Mouse (Mus musculus): ENCODE measurements around the gene Gm20696. TPM values are rescaled to one million over a fixed set of nuclear protein-coding genes. Genes with fewer than 3 reads are reported as not detected.

Gene Gm20696
- total RNA-seq, 2 experiments from 2014 or later: 2.9 to 5.0 TPM

DNA sequence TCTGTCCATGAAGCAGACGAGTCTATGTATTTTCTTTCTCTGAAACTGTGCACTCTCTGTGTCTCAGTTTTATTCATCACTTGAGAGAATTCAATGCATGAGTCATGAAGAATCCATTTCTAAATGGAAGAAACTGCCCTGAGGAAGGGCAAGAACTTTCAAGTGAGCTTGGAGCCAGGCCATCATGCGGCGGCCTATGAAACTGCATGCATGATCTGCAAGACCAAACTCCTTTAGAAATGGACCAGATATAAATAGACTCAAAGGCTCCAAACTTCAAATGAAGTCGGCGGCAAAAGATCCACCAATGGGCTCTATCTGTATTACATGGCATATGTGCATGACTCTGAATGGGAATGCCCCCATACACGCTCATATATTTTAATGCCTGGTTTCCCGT is 321.6 kb downstream of the Gm20696 start:
- no peak for ATAC-seq (replicated peaks; ENCODE audit: low FRiP score, poor library complexity, severe bottlenecking)

DNA sequence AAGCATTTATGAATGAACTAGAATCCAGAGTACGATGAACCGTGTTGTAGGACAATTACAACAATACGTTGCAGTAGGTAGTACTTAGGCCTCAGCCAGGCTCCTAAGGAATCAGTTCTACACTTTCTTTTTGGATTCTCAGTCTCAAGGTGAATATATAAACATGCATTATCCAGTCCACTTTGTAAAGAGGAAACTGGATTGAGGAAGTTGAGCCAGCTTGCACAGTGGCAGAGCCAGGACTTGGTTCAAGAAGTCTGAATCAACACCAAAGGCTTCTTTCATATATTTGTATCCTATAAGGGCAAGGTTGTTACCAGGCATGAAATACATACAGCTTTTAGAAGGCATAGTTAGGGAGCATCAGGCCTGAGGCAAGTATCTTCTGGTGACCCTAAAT is 322.2 kb downstream of the Gm20696 start:
- no peak for ATAC-seq (replicated peaks; ENCODE audit: low FRiP score, poor library complexity, severe bottlenecking)

DNA sequence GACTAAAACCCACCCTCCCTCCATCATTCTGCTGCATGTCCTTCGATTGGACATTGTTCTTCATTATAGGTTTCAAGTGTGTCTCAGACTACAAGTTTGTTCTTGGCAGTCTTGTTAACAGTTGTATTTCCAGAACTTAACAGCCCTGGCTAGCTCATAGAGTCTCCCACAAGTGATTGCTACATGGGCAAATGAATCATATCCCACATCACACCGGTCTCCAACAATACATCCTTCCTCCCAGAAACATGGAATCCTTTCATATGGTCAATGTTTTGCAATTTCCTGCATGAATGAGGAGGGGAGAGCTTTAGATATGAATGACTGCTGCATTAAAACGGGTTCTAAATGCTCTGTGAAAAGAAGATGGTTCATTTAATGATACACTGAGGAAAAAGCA is 322.8 kb downstream of the Gm20696 start:
- no peak for ATAC-seq (replicated peaks; ENCODE audit: low FRiP score, poor library complexity, severe bottlenecking)

GRCm38 (mm10) chr6:99342416-99342815 is 324.2 kb downstream of the Gm20696 start:
- ATAC-seq (replicated peaks; ENCODE audit: low FRiP score, poor library complexity, severe bottlenecking): no peak

DNA sequence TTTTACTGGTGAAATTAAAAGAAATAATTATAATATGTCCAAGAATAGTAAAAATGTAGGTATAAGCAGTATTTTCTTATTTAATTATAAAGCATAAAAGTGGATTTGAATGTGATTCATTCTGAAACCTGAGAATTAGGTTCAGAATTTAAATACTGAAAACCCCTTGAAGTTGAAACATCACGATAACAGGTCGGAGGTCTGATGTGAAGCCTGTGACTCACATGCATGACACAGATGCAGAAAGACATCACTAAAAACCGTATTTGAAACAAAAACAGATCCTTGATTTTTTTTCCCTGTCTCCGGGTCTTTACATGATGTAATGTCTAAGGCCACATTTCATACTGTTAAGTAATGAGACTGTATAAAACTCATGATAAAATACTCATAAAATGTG is 325.7 kb downstream of the Gm20696 start:
- ATAC-seq (replicated peaks; ENCODE audit: low FRiP score, poor library complexity, severe bottlenecking): no peak

GRCm38 (mm10) chr6:99339986-99340721 is 326.4 kb downstream of the Gm20696 start:
- no peak for ATAC-seq (replicated peaks; ENCODE audit: low FRiP score, poor library complexity, severe bottlenecking)

- no peak for ATAC-seq (replicated peaks; ENCODE audit: low FRiP score, poor library complexity, severe bottlenecking)
Measured at GRCm38 (mm10) chr6:99339343-99339620, 327.3 kb downstream of the Gm20696 start.

DNA sequence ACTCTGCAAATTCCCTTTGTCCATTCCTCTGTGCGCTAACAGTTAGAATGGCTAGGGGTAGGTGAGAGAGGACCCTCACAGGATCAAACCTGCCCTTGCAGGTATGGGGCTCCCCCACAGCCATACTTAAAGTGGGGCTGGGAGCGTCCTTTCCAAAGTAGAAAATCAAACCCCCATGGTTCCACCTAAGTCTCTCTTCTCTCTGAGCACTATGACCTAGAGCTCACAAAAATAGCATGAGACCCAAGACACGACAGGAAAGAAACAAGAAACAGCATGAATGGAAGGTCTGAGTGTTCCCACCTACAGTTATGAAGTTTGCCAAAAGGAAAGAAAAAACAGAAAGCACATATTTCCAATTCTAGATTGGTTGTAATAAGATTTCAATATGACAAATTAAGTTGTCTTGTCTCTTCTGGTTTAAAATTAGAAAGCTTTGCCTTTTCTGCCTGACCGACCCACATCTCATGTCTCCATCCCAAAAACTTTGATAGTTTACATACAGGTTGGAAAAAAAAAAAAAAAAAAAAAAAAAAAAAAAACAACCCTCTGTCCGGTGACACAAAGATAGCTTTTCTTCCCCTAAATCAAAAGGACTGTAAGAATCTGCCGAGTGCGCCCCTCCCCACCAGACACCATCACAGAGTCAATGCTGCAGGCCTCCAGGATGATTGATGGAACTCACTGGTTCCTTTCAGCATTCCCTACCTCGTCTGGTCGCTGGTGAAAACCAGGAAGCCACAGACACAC is 327.8 kb downstream of the Gm20696 start:
- ATAC-seq (replicated peaks; ENCODE audit: low FRiP score, poor library complexity, severe bottlenecking): no peak

DNA sequence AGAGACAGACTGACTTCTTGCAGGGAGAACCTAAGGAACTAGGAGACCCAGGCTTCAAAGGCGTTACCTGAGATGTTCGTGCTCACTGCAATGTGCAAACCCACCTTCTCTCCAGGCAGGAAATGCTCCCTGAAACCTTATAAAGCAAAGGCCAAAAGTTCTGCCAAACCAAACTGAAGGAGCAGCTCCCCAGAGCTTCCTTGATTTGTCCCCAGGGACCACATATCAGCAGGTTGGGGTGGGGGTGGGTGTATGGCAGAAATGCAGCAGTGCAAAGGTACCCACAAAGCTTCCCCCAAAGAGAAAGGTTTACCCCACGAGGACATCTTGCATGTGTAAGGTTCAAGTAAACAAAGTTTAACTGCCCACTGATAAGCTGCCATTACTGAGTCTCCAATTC is 328.4 kb downstream of the Gm20696 start:
- no peak for ATAC-seq (replicated peaks; ENCODE audit: low FRiP score, poor library complexity, severe bottlenecking)

- no peak for ATAC-seq (replicated peaks; ENCODE audit: low FRiP score, poor library complexity, severe bottlenecking)
Measured at GRCm38 (mm10) chr6:99337575-99337974, 329.0 kb downstream of the Gm20696 start.

- no peak for ATAC-seq (replicated peaks; ENCODE audit: low FRiP score, poor library complexity, severe bottlenecking)
Measured at GRCm38 (mm10) chr6:99336191-99336590, 330.4 kb downstream of the Gm20696 start.

DNA sequence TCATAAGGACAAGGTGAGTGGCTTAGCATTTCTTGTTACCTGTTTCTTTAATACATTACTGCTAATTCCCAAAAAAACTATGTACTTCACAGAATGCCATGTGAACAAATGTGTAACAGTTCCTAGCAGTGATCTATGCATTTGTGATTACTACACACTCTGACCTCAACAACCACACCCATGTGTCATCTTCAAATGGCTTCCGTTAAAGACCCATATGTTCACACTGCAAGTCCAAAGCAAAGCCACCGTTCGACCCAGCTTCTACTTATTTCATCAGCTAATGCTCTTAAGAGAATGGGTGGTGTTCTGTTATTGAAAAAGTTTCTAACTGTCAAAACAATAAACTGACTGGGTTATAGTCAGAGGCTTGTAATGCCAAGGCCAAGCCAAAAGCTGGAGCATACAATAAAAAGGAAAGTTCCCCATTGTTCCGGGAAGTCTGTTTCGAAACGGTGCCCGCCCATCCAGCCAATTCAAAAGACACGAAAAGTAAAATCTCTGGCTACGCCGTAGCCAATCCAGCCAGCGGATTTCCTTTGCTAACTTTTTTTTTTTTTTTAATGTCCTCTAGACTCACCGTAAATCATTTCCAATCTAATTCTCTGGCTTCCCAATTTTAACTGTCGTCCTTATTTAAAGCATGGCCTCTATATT is 331.3 kb downstream of the Gm20696 start:
- no peak for ATAC-seq (replicated peaks; ENCODE audit: low FRiP score, poor library complexity, severe bottlenecking)

DNA sequence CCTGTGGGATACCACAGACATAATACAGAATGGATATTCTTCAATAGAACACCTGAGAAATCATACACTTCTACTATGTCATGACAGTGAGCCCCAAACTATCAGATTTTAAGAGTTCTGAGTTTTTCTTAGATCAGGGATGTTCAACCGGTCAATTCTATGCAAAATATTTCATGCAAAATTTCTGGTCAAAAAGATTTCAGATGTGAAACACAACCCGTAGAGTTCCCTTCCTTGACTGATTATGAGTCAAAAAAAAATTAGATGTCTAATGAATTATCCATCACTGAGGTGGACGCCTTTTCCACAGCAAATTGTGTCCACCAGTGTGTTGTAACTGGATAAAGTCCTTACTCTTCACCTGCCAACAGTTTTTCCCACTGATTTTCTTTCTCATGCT is 332.3 kb downstream of the Gm20696 start:
- no peak for ATAC-seq (replicated peaks; ENCODE audit: low FRiP score, poor library complexity, severe bottlenecking)

- no peak for ATAC-seq (replicated peaks; ENCODE audit: low FRiP score, poor library complexity, severe bottlenecking)
Measured at GRCm38 (mm10) chr6:99333127-99333526, 333.5 kb downstream of the Gm20696 start.

- ATAC-seq (replicated peaks; ENCODE audit: low FRiP score, poor library complexity, severe bottlenecking): no peak
Measured at GRCm38 (mm10) chr6:99330169-99330568, 336.4 kb downstream of the Gm20696 start.

DNA sequence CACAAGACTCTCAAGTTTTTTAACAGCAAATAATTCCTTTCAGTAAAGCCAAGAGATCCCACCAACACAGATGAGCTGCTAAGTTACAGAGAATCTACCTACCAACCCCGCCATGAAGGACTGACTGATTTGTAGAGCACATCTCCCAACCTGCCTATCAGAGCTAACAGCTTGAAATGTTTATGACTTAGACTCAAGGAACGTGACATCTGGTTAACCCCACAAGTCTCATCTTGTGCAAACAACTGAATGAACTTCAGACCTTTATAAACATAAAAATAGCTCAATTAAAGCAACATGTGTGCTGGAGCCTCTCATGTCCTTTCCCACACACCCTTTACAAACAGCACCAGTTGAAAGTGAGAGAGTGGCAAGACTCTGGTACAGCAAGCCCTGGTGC is 338.0 kb downstream of the Gm20696 start:
- ATAC-seq (replicated peaks; ENCODE audit: low FRiP score, poor library complexity, severe bottlenecking): no peak

- ATAC-seq (replicated peaks; ENCODE audit: low FRiP score, poor library complexity, severe bottlenecking): no peak
Measured at GRCm38 (mm10) chr6:99328146-99328545, 338.5 kb downstream of the Gm20696 start.

DNA sequence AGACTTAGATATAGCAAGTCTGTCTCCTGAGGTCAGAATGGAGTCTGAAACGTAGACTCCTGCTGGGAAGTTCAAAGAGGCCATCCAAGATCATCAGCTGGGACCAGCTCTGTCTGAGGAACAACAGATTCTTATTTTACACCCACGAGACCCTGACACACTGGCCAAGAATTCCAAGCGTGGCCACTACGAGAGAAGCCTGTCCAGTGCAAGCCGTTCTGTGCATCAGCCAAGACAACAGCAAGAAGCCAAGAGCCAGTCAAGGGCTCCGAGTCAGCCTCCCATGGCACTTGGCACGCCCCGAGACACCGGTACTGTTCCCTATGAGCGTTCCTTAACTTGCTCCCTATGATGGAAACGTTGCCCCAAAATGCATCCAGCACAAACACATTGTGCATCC is 338.9 kb downstream of the Gm20696 start:
- ATAC-seq (replicated peaks; ENCODE audit: low FRiP score, poor library complexity, severe bottlenecking): no peak

GRCm38 (mm10) chr6:99325881-99326280 is 340.7 kb downstream of the Gm20696 start:
- no peak for ATAC-seq (replicated peaks; ENCODE audit: low FRiP score, poor library complexity, severe bottlenecking)

- ATAC-seq (replicated peaks; ENCODE audit: low FRiP score, poor library complexity, severe bottlenecking): no peak
Measured at GRCm38 (mm10) chr6:99325461-99325860, 341.1 kb downstream of the Gm20696 start.

All from erythroid progenitor cell, adult 5-6 weeks (primary cell).